Mouse (Mus musculus) small intestine, adult 2 months (tissue): ENCODE measurements around the gene Armh3.

Source experiments
- CTCF ChIP-seq: fragments of 200-500 bp; IDR thresholded peaks from 2 replicates; pipeline ENCODE4 v1.5.1; 2012; ENCODE audit warnings: low read depth, mild to moderate bottlenecking, control low read depth, inconsistent platforms, low read length, moderate library complexity, mixed read lengths; ENCODE audit not compliant: insufficient replicate concordance, insufficient read length; ENCODE audit errors: extremely low read depth
- POLR2A ChIP-seq: fragments of 200-500 bp; IDR thresholded peaks from 2 replicates; pipeline ENCODE4 v1.6.1; 2012; ENCODE audit warnings: low read depth, mild to moderate bottlenecking, control low read depth, inconsistent platforms, low read length, moderate library complexity

DNA sequence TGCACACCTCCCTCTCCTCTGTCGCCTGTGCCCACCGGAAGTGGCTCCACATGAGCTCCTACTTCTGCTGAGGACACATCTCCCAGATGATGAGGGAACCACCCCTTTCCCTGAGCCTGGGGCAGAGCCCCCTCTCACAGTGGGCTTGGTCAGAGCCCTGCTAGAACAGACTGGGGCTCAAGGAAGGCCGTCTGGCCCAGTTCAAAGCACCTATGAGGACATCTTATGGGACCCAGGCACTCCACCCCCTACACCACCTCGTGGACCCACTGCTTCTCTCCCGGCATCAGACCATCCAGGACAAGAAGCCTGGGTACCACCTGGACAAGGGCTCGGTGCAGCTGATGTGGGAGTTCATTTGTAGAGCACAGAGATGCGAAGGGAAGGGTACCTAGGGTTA is 7.4 kb upstream of the Armh3 start:
- TF ChIP-seq POLR2A (no peak), CTCF (no peak)
